Mouse (Mus musculus): ENCODE data around the gene Dpyd.

Dpyd gene

DNA sequence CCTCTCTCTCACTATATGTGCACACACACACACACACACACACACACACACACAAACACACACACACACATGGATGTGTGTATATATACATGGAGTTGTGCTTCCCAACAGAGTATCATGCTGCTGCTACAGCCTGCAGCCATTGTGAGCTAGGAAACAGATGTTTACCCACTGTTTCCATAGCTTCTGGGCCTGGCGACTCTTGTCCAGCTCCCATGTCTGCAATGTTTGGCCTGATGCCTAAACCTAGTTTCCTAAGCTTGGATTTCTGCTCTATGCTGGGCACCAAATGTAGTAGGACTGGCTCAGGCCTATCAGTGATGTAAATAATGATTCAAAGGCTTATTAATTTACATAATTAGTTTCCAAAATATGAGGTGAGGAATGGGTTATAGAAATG lies 524.7 kb downstream of the Dpyd start:
- DNase-seq (ENCODE audit: low read depth in 2 of 2, low spot score in 2 of 2) = no peak

DNA sequence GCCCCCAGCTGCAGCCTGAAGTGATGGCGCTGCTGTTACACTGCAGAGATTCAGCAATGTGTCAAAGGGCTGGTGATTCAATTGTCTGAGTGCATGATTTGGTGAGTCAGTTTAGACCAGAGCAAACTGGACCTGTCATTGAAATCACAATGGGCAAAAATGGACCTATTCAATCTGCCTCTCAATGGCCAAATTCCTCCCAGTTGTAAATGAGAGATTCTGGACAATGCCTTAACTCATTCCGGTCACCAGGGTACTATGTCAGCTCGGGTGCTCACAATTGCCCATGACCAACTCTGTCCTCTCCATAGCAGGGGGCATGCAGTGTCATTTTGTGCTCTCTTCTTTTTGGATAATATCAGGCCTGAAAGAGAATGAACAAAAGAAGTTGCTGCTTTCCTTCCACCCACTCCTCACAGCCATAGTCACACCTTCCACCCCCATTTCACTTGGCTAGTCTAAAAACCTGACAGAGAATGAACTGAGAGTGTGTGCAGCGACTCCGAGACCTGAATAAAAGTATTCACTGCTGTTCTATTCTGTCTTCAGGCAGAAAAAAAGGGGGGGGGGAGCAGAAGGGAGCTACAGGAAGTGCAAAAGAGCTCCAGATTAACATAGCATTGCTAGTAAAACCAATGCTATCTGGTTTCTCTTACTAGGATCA lies 533.4 kb downstream of the Dpyd start:
- DNase-seq (ENCODE audit: low read depth in 2 of 2, low spot score in 2 of 2) = no peak

DNA sequence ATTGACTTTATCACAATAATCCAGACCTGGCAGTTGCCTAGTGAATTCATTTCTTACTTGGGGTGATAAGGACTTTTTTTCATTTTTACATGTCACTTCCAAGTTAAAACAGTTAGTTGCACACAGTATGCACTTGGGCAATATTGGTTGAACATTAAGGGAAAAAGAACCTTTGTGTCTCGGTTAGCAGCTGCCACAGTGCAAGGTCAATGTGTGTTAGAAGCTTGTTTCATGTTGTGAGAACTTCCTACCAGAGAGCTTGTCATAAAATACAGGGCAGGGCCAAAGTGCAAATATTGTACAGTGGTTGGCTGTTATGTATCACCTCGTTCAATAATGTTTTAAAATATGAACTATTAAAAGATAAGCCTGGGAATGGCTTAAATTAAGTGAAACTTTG lies 564.1 kb downstream of the Dpyd start:
- no peak for DNase-seq (ENCODE audit: low read depth in 2 of 2, low spot score in 2 of 2)

DNA sequence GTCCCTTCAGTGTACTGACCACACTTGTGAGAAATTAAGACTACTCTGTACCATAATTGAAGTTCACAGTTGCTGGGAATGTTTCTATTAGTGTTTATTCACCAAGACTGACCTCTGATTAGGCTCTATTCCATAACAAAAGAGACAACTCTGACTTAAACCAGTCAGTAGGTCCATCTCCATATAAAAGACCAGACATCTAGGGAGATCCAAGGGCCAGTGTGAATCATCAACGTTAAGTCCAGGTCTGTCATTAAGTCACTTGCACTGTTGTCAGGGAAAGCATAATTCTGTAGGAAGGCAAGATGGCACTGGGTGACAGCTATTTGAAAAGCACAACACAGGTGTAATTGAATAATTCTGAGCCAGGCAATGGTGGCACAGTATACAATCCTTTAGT lies 566.1 kb downstream of the Dpyd start:
- DNase-seq (ENCODE audit: low read depth in 2 of 2, low spot score in 2 of 2) = no peak

DNA sequence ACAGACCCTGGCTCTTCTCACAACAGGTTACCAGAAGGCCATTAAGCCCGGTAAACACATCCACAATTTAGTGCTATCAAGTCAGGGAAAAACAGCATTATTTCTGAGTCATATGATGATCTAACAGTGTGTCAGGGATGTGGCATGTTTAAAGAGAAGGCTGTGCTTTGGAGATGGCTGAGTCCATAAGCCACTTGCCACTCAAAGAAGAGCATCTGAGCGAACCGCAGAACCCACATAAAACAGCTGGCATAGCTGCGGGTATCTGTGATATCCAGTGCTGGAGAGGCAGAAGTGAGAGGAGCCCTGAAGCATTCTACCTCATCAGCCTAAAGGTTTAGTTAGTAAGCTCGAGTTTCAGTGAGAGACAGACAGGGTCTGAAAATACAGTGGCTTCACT lies 581.1 kb downstream of the Dpyd start:
- DNase-seq (ENCODE audit: low read depth in 2 of 2, low spot score in 2 of 2) = no peak

DNA sequence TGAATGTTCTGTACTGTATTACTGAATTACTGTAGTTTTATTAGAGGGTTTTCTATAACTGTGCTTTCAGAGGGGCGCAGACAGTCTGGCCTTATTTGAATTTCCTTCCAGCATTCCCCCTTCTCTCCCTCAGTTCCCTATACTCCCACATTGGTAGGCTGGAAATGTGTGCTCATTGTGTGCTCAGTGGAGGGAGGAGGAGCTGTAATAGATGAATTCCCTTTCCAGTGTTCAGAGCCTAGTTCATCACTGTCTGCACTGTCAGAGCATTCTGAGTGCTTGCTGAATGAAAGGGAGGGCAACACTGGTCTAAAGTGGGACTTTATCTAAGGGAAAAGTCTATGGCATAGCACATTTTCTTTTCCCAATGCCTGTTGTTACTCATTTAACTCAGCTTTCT lies 582.9 kb downstream of the Dpyd start:
- no peak for DNase-seq (ENCODE audit: low read depth in 2 of 2, low spot score in 2 of 2)

DNA sequence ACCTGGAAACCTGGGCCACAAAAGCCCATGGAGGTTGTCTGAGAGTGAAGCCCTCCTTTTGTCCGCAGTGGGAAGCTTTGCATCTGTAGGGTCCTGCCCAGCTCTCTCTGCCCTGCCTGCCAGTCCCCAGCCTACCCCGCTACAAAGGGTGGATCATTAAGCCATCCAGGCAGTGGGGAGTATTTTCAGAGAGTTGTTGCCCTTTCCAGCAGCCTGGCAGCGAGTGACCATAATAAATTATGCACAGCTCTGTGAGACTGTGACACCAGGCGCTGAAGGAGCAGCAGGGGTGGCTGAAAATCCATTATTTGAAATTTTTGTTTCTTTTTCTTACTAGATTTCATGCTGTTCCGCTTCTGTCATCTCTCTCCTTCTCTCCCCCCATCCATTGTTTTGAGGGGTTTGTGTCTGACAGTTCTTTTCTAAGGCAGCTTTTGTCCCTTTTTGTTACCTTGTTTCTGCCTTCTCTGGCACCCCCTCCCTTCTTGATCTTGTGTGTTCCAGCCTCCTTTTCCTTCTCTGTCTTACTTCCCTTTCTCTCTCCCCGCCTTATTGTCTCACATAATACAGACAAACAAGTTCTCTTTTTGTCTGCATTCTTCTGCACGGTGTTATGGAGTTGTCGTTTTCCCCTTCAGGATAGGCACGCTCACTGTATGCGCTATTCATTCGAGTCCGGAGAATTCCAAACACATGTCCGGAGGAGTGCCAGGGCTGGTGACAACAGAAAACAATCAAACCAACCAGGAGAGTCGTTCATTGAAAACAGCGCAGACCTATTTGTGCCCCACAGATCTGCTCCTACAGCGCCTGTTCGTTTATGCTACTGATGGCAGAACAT lies 592.9 kb downstream of the Dpyd start:
- DNase-seq (ENCODE audit: low read depth in 2 of 2, low spot score in 2 of 2) = no peak

DNA sequence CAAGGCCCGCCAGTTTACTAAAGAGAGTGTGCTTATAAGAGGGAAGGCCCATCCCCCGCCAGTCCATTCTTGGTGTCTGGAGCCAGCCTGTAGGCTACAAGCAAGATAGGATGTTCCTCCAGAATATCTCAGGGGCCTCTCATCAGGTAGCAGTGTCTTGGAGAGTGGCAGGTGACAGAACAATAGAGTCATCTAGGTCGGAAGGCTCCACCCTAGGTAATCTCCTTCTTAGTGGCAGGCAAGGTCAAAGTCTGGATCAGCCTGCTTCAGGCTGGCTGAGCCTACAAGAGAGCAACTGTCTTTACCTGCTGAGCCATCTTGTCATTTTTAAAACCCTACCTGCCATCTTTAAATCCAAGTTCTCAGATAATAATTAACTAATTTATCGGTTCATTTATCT lies 596.7 kb downstream of the Dpyd start:
- no peak for DNase-seq (ENCODE audit: low read depth in 2 of 2, low spot score in 2 of 2)

DNA sequence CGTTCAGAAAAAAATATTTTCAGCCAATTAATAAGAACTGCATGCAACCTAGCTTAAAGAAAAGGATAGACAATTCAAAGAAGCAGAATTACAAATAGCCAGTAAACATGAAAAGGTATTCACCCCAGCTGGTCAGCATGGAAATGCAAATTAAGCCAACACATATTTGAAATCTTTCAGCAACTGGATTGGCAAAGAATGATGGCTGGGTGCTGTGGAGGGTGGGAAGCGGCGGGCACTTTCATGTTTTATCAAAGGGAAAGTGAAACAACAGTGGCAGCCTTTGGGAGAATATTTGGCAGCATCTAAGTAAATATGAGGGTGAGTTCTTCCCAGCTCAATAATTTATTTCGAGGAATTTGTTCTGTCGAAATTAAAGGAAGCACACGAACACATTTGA lies 603.8 kb downstream of the Dpyd start:
- no peak for DNase-seq (ENCODE audit: low read depth in 2 of 2, low spot score in 2 of 2)

DNA sequence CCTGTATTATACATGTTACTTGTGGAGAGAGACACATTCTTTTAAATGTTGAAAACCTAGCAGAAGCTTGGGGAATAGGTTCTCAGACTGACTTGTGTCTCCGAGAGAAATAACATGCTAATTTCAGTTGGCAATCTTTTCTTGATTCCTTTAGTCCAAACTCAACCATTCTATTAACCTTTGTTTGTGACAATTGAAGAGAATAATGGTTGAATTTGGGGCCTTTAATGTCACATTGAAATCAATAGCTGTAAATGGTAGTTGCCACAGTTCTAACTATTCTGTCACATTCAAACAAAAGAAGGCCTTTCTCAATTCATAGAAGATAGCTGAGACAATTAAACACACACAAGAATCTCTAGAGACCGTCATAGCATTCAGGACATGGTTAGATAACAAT lies 606.2 kb downstream of the Dpyd start:
- no peak for DNase-seq (ENCODE audit: low read depth in 2 of 2, low spot score in 2 of 2)

DNA sequence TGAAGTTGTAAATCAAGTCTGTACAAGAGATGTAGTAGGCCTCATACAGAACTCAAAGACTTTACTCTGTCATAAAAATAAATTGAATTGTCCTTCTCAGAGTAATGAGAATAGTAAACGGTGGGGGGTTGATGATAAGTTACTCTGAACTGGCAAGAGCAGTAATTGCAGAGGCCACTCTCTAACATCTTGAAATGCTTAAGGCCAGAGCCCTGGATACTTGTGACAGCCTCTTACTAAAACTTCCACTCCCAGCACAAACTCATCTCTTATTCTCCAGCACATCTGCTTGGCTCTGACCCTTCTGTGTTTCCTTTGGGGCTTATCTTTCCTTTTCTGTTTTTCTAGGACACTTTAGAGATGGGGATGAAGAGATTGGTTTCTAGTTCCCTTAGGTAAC lies 606.7 kb downstream of the Dpyd start:
- no peak for DNase-seq (ENCODE audit: low read depth in 2 of 2, low spot score in 2 of 2)

DNA sequence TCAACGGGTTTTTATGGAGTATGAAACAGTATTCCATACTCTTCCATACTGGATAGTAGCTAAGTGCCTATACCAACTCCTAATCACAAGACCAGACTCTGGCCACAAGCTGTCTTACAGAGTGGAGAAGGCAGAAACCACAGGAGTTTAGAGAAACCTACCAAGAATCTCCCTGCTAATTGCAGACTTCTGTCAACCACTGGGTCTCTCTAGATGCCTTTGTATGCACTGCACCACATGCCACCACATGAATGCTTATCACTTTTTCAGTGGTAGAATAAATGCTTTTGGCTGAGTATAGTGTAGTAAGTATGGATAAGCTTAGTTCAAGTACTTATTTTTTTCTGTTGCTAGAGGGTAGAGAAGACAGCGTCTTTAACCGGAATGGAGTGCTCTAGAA lies 621.3 kb downstream of the Dpyd start:
- no peak for DNase-seq (ENCODE audit: low read depth in 2 of 2, low spot score in 2 of 2)

DNA sequence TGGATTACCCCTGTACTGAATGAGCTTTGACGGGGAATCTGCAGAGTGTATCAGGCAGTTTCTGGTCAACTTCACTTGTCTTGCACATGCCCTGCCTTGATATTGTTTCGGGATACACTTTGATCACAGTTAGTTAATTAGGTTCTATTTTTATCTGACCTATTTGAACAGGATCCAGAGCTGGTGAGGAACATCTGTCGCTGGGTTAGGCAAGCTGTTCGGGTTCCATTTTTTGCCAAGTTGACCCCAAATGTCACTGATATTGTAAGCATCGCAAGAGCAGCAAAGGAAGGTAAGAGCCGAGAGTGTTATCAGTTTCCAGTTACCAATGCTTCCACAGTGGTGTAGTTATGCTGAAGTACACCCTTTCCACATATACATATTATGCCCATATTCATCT lies 632.1 kb downstream of the Dpyd start:
- DNase-seq (ENCODE audit: low read depth in 2 of 2, low spot score in 2 of 2) = no peak

DNA sequence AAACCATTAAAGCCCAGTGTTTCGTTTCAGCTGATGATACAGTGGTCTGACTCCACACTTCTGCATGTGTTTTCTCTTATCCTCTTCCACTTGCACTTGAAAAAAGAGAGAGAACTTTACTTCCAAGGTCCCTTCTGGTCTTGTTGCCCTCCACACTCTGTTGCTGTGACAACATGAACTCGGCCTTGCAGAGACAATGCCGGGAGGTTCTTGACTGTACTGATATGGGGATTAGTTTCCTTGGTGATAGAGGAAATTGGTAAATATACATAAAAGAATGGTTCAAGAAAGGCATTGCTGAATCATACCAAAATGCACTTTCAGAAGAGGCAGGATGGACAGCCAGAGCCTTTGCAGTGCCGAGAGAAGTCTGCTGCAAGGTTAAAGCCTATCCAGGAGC lies 633.7 kb downstream of the Dpyd start:
- no peak for DNase-seq (ENCODE audit: low read depth in 2 of 2, low spot score in 2 of 2)

DNA sequence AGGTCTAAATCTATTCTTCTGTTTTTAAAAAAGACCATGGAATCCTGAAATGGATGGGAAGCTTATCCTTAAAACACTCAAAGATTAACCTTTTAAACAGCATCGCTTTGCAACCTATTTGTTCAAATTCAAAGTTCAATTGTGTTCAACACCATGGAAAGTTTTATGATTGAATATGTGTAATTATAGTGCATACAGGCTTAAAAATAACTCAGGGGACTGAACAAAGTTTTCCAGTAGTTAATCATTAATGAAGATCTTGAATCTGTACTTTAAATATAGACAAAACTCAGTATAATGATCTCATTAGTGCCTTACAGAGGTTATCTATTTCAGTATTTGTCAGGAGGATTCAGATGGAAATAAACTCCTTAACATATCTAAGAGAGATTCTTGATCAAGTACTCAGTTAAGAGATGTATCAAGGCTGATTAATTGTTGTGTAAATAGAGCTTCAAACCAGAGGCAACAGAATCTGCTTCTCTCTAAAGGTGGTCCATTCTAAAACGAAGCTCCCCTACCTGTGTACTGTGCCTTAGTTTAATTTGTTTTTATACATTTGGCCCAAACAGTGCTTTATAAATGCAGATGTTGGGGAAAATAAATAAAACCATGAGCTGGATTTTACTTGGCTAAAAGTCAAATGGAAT lies 659.0 kb downstream of the Dpyd start:
- DNase-seq (ENCODE audit: low read depth in 2 of 2, low spot score in 2 of 2) = no peak

DNA sequence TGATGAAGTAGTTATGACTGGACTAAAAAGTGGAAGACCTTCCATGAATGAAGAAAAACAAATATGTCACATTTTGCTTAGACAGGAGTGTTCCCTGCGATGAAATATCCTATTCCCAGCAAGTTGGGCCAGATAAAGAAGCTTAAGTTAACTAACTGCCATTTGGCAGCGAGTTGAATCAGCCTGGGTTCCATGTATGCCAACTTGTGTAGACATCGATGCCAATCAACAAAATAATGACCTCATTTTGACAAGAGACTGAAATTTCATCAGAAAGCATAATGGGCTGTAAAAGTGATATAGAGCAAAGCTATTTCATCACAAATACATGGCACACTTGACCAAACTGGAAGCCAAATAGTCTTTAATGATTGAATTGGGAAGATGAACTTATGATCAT lies 681.3 kb downstream of the Dpyd start:
- no peak for DNase-seq (ENCODE audit: low read depth in 2 of 2, low spot score in 2 of 2)

DNA sequence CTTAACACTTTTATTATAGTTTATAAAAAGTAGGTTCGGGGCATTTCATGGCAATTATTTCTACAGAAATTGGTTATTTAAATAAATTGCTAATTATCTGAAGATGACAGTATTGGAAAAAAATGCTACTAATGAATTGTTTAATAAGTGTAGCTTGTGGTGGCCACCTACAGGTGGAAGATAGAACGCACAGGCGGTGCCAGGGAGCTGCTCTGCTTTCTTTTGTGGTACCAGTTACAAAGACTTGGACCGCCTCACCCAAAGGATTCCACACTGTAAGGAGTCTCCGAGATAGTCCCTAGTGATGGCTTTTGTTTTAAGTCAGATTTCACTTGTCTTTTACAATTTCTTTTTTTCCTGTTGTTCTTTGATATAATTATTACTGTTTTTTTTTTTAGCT lies 694.6 kb downstream of the Dpyd start:
- DNase-seq (ENCODE audit: low read depth in 2 of 2, low spot score in 2 of 2) = no peak

DNA sequence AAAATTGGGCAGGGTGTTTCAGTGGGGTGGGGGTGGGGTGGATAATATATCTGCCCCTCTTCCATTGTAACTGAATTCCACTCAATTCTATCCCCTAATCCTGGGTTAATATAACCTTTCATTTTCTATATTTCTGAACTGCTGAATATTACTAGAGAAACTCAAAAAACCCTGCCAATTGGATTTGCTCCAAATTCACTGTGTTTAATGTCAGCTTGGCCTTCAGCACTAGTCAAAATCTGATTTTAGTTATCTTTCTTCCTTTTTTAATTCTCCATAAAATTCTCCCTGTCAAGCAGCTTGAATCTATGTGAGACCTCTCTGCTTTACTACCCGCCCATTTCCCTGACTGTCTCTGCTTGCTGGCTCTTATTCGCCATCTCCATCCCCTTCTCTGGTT lies 713.3 kb downstream of the Dpyd start:
- no peak for DNase-seq (ENCODE audit: low read depth in 2 of 2, low spot score in 2 of 2)

DNA sequence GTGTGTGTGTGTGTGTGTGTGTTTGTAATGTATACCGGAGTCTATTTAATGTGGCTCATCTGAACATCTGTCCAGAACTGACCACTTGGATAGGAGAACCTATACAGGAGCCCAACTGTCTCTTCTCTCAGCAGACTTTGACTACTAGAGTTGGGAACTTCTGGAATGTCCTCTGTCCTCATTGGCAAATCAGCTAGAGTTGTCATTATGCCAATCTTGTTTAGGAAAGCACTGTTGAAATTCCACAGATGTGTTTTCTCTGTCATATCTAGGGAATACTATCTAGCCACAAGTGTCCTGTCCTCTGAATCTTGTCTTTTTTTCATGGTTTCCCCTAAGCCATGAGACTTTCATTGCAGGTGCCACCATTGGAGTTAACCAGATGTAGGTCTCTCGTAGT lies 718.7 kb downstream of the Dpyd start:
- no peak for DNase-seq (ENCODE audit: low read depth in 2 of 2, low spot score in 2 of 2)

DNA sequence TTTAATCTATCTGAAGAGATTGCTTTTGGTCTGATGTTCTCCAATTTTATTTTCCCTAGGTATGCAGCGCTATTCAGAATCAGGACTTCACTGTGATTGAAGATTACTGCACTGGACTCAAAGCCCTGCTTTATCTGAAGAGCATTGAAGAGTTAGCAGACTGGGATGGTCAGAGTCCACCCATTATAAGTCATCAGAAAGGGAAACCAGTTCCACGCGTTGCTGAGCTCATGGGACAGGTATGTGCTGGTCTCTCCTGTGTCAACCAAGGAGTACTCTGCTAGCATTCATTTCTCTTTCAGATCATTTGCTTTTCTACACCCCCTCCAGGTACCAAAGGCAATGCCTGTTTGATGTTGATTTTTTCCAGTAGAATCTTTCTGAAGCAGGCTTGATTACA lies 752.8 kb downstream of the Dpyd start:
- no peak for DNase-seq (ENCODE audit: low read depth in 2 of 2, low spot score in 2 of 2)

DNA sequence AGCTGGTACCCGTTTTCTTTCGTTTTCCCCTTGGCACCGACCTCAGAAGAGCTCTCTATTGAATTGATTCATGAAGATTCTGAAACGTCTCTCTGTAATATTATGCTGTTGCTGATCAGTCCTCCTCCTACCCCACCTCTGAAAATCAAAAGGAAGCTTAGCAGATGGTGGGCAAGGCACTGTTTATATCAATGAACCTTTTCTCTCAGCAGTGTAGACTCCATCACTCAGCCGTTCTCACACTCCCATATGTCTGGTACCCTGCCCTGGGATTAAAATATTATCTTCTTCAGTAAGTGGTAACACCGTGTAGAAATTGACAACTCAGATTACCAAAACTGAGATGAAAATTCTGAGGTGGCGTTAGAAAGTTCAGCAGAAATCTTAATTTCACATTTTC lies 767.1 kb downstream of the Dpyd start:
- DNase-seq (ENCODE audit: low read depth in 2 of 2, low spot score in 2 of 2) = no peak

All from CD8-positive naive resting alpha-beta T cell, adult 2 months (primary cell).